Mouse (Mus musculus): ENCODE results near the gene Gli3.

DNA sequence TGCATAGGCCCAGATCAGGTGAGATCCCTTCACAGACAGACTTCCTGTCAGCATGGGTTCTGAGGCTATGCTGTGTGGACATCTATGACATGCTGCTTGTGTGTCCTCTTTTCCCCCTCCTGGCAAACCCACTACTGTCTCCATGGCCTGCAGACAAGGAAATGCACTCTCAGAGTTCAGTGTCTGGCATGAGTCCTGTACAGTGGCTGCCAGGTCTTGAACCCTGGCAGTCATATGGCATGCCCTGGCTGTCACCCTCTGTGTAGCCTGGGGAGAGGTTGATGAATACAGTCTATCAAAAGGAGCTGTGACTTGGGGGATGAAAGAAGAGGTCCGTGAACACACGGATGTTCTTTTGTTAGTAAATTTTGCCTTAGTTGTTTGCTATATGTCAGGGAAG lies 57.3 kb downstream of the Gli3 start:
- TF ChIP-seq CTCF (IDR thresholded peaks at IDR 0.05; ENCODE audit: low read depth, low read length) (no peak), GATA1 (IDR thresholded peaks at IDR 0.05; ENCODE audit: borderline replicate concordance, low read length) (no peak), TAL1 (conservative IDR thresholded peaks at IDR 0.05; ENCODE audit: low read depth, low read length) (no peak), POLR2AphosphoS5 (IDR thresholded peaks at IDR 0.05; ENCODE audit: insufficient replicate concordance, low read depth, low read length) (no peak), GATA2 (IDR thresholded peaks at IDR 0.05; ENCODE audit: borderline replicate concordance, low read depth, low read length) (no peak)
